8 mouse cellular contexts compared by ENCODE assay signal in the genomic region with DNA sequence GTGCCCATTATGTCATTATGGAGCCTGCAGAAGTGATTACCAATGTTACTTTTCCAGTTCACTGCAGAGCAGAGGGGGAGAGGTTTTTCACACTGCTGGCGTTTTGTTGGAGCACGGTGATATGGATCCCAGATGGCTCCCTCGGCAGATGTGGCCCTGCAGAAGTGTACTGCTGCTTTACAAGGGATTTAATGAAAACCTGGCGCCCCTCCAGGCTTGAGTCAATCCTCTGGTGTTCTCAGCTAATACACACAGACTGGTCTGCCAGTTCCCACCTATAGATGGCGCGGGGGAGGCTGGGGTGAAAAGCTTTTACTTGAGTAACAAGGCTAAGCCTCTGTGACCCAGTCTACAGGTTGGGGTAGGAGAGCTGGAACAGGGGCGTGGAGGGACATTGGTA.
DNase-seq lines count a peak whose midpoint lies in the region.

No protein-coding gene starts in this region.

- intact Hi-C loops in left cerebral cortex, postnatal 36 days (cut with DNase I), result no loop called here

- peak; percentile 47 to 53 for DNase-seq in cerebellum, postnatal 10 days
- no peak for DNase-seq in cerebellum, adult 18-20 months
- DNase-seq in testis, postnatal 10 days (ENCODE audit: low spot score), result peak; percentile 62
- no peak for DNase-seq in testis, postnatal 14 days (ENCODE audit: low spot score)
- peak; percentile 51 to 58 for DNase-seq in heart, adult 9 months (ENCODE audit: low spot score in 2 of 2)
- DNase-seq in lung, postnatal 4 days, result peak; percentile 28 to 63
- no peak for DNase-seq in left cerebral cortex, postnatal 36 days (ENCODE audit: low spot score in 2 of 2)
- DNase-seq in right cerebral cortex, adult 2 months (ENCODE audit: low spot score in 2 of 2), result no peak

Comparison
In these comparisons a context has a peak if more than half of its experiments do, and no peak if none do; other contexts are left out.
1. DNase-seq: peak in cerebellum, postnatal 10 days (2 of 2), testis, postnatal 10 days (single experiment), heart, adult 9 months (2 of 2) and lung, postnatal 4 days (2 of 2); none in cerebellum, adult 18-20 months (0 of 2), testis, postnatal 14 days (single experiment), left cerebral cortex, postnatal 36 days (0 of 2) and right cerebral cortex, adult 2 months (0 of 2).